Mouse (Mus musculus) brain, embryonic 14.5 days (tissue): Measurements from ENCODE around the gene Cx3cl1. TPM values are rescaled to one million over a fixed set of nuclear protein-coding genes. Genes with fewer than 3 reads are reported as not detected.

Experiments used
- DNase-seq: peaks from one replicate; pipeline ENCODE4 v3.0.0-alpha.2; 2011; ENCODE audit warnings: low read depth
- CTCF ChIP-seq: fragments of 200-500 bp; IDR thresholded peaks from 2 replicates; pipeline ENCODE4 v1.5.1; 2012; ENCODE audit warnings: inconsistent platforms, mild to moderate bottlenecking, moderate library complexity, borderline replicate concordance; ENCODE audit not compliant: insufficient read depth, insufficient read length; ENCODE audit errors: extremely low read depth
- POLR2A ChIP-seq: fragments of 200-500 bp; IDR thresholded peaks from 2 replicates; pipeline ENCODE4 v1.6.1; 2012; ENCODE audit warnings: mild to moderate bottlenecking, inconsistent platforms, borderline replicate concordance; ENCODE audit not compliant: poor library complexity, insufficient read depth, insufficient read length, severe bottlenecking; ENCODE audit errors: extremely low read depth
- polyA plus RNA-seq: library from polyadenylated mRNA; depleted of rRNA; stranded (reverse); fragments of >200 nt; gene quantifications from 2 replicates; pipeline ENCODE4 v1.2.3, GENCODE M21; 2012; rRNA removed

Cx3cl1 gene
- polyA plus RNA-seq, 1 experiment = 28.2 TPM

DNA sequence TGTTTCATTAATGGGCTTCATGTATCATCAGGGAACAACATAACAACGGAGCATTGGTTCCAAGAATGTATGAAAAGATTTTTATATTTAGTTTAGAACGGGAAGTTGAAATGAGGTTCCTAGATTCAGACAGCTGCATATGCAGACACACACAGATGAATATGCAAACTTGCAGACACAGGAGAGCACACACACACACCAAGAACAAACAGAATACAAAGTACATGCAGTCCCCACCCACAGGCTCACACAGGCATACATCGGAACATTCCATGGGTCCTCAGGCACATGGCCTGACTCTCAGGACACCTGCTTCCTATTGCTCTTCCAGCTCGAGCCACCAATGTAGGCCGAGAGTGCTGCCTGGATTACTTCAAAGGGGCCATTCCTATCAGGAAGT lies 39.0 kb downstream of the Cx3cl1 start:
- TF ChIP-seq CTCF = no peak
- no peak for TF ChIP-seq POLR2A
- DNase-seq = no peak

DNA sequence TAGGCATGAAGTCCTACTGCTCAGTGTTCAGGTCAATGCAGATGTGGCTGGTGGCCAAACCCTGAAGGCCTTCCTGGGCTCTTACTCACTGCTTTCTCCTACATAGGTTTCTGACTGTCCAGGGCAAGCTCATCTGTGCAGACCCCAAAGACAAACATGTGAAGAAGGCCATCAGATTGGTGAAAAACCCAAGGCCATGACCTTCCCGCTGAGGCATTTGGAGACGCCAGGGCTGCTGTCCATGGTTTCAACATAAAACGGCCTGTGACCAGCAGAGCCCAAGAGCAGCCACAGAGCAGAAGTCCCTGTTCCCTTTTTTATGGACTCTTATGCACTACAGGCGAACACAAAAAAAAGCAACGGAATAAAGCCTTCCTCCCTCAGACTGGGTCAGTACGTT lies 39.8 kb downstream of the Cx3cl1 start:
- no peak for DNase-seq

DNA sequence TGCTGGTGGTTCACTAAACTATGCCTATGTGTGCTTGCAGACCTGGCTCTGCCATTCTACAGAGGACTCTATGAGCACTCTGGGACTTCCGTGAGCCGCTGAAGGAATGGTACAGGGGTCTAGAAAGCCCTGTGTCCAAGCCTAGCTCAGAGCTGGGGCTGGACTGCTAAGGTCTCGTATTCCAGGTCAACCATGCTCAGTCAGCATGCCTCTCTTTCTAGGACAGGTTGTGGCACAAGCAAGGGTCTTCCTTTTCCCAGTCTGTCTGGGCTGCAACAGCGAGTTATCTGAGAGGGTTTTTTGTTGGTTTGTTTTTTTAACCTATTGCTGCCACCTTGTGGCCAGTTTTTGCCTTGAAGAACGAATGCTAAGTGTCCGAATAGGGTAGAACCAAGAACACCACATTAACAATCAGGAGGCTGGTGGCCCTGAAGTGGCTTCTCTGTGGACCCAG lies 40.9 kb downstream of the Cx3cl1 start:
- peak; percentile 95 for DNase-seq
- TF ChIP-seq POLR2A (no peak), CTCF (peak; percentile 67)

More for the DNA sequence above, 39.8 kb downstream of the Cx3cl1 start:
- TF ChIP-seq POLR2A = no peak
- no peak for TF ChIP-seq CTCF

DNA sequence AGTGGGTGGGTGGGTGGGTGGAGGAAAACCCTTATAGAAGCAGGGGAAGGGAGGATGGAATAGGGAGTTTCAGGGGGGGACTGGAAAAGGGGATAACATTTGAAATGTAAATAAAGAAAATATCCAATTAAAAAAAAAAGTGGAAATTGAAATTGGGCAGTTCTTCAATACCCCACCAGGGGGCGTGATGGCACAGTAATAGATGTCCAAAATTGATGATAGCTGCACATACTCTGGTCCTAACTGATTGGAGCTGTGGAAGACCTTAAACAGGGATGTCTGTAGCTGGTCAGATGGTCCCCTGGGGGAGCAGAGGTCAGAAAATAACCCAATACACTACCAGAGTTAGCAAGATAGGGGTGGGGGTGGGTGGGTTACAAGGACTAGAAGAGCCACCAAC lies 42.7 kb downstream of the Cx3cl1 start:
- peak; percentile 33 for DNase-seq
- no peak for TF ChIP-seq POLR2A
- TF ChIP-seq CTCF = peak; percentile 55; the same call in 1 of the 2 replicates

DNA sequence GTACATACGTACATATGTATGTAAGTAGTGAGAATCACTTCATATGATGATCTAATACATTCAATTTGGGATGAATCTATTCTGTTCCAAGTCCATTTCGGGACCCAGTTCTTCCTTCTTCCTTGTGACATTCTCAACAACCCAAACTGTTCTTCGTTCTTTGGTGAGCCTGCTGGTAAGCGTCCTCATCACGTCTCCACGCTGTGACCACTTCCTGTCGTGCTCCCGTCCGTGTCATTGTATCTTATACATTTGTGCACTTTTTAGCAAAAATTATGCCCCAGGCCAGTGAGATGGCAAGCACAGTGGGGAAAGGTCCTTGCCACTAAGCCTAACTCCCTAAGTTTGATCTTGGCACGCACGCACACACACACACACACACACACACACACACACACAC lies 46.1 kb downstream of the Cx3cl1 start:
- DNase-seq = no peak
- no peak for TF ChIP-seq CTCF
- TF ChIP-seq POLR2A = no peak

DNA sequence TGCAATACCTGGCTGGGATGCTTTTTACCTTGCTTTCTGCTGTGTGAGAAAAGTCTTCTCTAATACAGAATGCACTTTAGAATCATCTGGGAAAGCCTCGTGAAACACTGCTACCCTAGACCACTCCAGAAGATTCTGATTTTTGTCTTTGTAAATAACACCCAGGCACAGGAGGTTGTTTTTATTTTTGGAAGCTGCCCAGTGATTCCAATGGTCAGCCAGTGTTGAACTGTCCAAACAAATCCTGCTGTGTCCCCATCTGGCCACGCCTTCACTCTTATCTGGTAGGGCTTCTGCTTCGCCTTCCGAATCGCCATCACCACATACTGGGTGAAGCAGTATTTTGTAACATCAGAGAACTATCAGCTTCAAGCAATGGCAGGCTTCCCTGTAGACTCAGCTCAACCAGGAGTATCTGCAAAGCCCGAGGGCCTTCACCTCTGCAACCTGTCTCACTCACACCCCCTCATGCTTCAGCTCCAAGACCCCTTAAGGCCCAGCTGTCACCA lies 47.9 kb downstream of the Cx3cl1 start:
- DNase-seq = no peak
- TF ChIP-seq CTCF (no peak), POLR2A (no peak)

DNA sequence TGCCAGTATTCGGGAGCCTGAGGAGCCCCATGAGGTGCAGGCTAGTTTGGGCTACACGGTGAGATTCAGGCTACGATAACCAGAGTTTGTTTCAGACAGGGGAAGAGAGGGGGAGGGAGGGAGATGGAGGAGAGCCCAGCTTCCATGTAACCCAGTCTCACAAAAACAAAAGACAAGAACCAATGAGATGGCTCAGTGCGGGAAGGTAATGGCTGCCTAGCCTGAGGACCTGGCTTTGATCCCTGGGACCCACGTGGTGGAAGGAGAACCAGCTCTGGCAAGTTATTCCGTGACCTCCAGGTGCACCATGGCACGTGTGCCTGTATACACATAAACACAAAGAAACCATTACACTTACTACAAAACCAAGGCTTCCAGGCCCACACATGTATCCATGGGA lies 48.7 kb downstream of the Cx3cl1 start:
- DNase-seq = no peak
- no peak for TF ChIP-seq CTCF
- no peak for TF ChIP-seq POLR2A

DNA sequence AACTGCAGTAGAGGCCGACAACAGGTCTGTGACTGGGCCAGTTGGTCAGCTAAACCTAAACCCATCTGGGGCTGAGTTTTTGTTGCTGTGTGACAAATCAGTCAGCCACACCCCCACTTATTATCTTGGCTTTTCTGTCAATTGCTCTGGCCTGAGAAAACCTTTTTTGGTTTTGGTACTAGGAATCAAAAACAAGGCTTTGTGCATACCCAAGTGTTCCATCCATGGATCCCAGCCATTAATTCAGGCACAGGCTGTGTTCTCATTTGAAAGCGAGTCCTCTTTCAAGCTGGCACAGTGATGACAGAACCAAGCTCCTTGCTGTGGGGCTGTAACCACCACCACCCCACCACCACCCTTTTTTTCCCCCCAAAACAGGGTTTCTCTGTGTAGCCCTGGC lies 49.6 kb downstream of the Cx3cl1 start:
- DNase-seq = no peak
- TF ChIP-seq CTCF (no peak), POLR2A (no peak)

DNA sequence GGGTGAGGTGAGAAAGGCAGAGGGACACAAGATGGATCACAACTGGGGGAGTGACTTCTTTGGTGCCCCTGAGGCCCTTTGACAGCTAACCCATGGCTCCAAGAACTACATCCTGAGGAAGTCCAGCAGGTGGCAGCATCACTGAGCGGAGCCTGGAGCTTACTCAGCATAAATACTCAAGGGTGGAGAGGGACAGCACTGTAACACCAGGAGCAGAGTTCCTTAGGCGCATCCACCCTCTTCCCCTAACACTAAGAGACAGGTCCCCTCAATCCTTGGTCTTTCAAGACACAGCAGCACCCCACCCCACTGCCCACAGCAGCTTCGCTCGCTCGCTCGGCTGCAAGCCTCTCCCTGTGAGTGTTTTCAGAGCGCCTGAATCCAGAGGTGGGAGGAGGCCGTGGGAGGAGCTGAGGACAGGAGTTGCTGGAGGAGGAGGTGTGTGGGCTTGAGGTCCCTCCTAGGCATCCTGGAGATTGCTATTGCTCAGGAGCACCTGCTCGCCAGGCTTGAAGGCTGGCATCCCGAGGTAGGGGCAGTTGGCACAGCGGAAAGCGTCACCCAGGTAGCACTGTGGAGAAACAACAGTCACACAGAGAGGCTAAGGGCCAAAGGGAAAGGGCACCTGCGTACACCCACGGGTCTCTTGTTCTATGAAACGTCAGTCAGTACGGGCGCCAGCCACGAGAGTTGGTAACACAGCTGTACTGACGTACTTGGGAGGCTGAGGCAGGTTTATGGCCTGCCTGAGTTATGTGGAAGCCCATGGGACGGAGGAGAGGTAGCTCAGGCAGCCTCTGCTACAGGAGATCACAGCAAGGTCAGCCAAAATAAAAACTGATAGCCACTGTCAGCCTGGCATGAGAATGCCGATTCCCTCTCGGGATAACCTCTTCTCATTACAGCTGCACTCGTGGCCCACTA lies 51.1 kb downstream of the Cx3cl1 start:
- no peak for TF ChIP-seq POLR2A
- TF ChIP-seq CTCF = peak; percentile 73

DNA sequence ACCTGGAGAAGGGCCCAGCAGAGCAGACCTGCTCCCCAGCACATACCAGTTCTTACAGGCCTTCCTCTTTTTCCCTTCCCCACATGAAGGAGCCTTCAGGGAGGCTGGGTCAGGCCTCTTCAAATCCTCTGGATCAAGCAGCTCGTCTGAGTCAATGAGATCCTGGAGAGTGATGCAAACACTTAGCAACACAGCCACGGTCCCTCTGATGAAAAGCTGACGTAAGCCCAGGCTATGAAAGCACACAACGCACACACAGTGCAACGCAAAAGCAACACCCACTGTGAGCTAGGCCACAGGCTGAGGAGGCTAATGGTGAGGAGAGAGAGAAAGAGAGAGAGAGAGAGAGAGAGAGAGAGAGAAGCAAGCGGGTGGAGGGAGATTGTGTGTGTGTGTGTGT lies 53.4 kb downstream of the Cx3cl1 start:
- no peak for TF ChIP-seq POLR2A
- DNase-seq = no peak

More for the DNA sequence above, 51.1 kb downstream of the Cx3cl1 start:
- peak; percentile 70 for DNase-seq

DNA sequence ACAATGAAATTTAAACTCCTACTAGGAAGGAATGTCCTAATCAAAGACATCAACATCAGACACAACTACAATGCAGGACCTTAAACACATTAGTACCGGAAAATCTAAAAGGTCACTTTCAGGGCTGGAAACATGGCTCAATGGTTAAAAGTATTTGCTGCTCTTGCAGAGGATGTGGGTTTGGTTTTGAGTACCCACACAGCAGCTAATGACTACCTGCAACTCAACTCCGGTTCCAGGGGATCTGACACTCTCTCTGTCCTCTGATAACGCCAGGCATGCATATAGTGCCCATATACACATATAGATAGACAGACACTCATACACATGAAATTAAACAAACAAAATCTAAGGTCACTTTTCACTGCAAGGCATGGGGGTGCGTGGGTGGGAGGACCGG lies 54.4 kb downstream of the Cx3cl1 start:
- TF ChIP-seq CTCF (no peak), POLR2A (no peak)
- DNase-seq = no peak

DNA sequence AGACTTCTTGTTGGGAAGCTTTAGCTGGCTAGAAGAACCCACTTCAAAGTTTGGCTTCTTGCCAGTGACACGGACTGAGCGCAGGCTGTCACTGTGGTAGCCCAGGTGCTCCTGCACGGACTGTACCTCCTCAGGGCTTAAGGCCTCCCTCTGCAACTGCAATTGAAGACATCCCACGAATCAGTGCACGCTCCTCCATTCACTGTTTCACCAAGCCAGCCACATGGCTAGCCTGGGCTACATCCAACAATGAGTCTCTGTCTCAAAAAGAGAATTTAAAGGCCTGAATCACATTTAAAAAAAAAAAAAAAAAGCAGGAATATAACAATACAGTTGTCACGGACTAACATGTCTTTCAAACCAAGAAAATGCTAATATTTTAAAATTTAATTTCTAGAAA lies 56.5 kb downstream of the Cx3cl1 start:
- TF ChIP-seq POLR2A (no peak), CTCF (no peak)
- DNase-seq = no peak

Other genes starting within 250 kb of the Cx3cl1 start
- gene Cpne2, start 239.0 kb upstream of the Cx3cl1 start, polyA plus RNA-seq = 30.1 and 31.5 TPM in 2 replicates
- 26.4 and 31.7 TPM in 2 replicates for gene Rspry1, start 170.1 kb upstream of the Cx3cl1 start, polyA plus RNA-seq
- 51.6 and 57.2 TPM in 2 replicates for gene Fam192a, start 170.0 kb upstream of the Cx3cl1 start, polyA plus RNA-seq
- 192 and 209 TPM in 2 replicates for gene Arl2bp, start 105.4 kb upstream of the Cx3cl1 start, polyA plus RNA-seq
- 1.0 and 1.2 TPM in 2 replicates for gene Pllp, start 75.7 kb upstream of the Cx3cl1 start, polyA plus RNA-seq
- 0.04 TPM in 2 replicates for gene Ccl22, start 26.4 kb upstream of the Cx3cl1 start, polyA plus RNA-seq
- gene Ccl17, start 38.4 kb downstream of the Cx3cl1 start, polyA plus RNA-seq = 0.18 TPM in 1 of 2 replicates, not detected in the other
- 60.1 and 62.3 TPM in 2 replicates for gene Coq9, start 66.3 kb downstream of the Cx3cl1 start, polyA plus RNA-seq
- gene Ciapin1, start 66.3 kb downstream of the Cx3cl1 start, polyA plus RNA-seq = 81.3 and 82.0 TPM in 2 replicates
- gene Polr2c, start 85.4 kb downstream of the Cx3cl1 start, polyA plus RNA-seq = 98.3 and 144 TPM in 2 replicates
- gene Dok4, start 104.3 kb downstream of the Cx3cl1 start, polyA plus RNA-seq = 82.4 and 85.0 TPM in 2 replicates
- gene Ccdc102a, start 146.1 kb downstream of the Cx3cl1 start, polyA plus RNA-seq = 9.0 and 11.1 TPM in 2 replicates
- gene Adgrg5, start 151.7 kb downstream of the Cx3cl1 start, polyA plus RNA-seq = 0.27 and 0.28 TPM in 2 replicates
- 468 and 636 TPM in 2 replicates for gene Adgrg1, start 202.7 kb downstream of the Cx3cl1 start, polyA plus RNA-seq
- 2.1 and 3.0 TPM in 2 replicates for gene Adgrg3, start 245.7 kb downstream of the Cx3cl1 start, polyA plus RNA-seq